Mouse (Mus musculus) liver, embryonic 16.5 days (tissue): ENCODE measurements around the gene Cblb. TPM values are rescaled to one million over a fixed set of nuclear protein-coding genes. Genes with fewer than 3 reads are reported as not detected.

Experiments used
- ATAC-seq: fragments of 200-750 bp; cut with Nextera tagmentation; 2 replicates; pipeline ENCODE4 v1.8.0; 2017; ENCODE audit warnings: low read depth, mild to moderate bottlenecking, moderate number of reproducible peaks, moderate library complexity
- H3K27ac ChIP-seq: fragments of 300-500 bp; sonication (generic); 2 replicates; pipeline ENCODE4 v1.5.1; 2014; ENCODE audit warnings: mild to moderate bottlenecking, low read length
- H3K27me3 ChIP-seq: fragments of 300-500 bp; sonication (generic); 2 replicates; pipeline ENCODE4 v1.6.1; 2014; ENCODE audit warnings: low read depth, low read length, mixed read lengths; ENCODE audit not compliant: control insufficient read depth, insufficient read depth
- H3K36me3 ChIP-seq: fragments of 300-500 bp; sonication (generic); 2 replicates; pipeline ENCODE4 v1.6.1; 2014; ENCODE audit warnings: mild to moderate bottlenecking; ENCODE audit not compliant: control insufficient read depth, insufficient read depth
- H3K4me1 ChIP-seq: fragments of 300-500 bp; sonication (generic); 2 replicates; pipeline ENCODE4 v1.6.1; 2014; ENCODE audit warnings: low read depth, low read length, mixed read lengths; ENCODE audit not compliant: control insufficient read depth
- H3K4me2 ChIP-seq: fragments of 300-500 bp; sonication (generic); 2 replicates; pipeline ENCODE4 v1.6.1; 2014; ENCODE audit warnings: low read depth, low read length, mixed read lengths
- H3K4me3 ChIP-seq: fragments of 300-500 bp; sonication (generic); 2 replicates; pipeline ENCODE4 v1.5.1; 2014; ENCODE audit warnings: low read depth, mild to moderate bottlenecking, low read length
- H3K9ac ChIP-seq: fragments of 300-500 bp; sonication (generic); 2 replicates; pipeline ENCODE4 v1.6.1; 2014; ENCODE audit warnings: low read depth, low read length
- H3K9me3 ChIP-seq: fragments of 300-500 bp; sonication (generic); replicated peaks from 2 replicates; pipeline ENCODE4 v1.6.1; 2016; ENCODE audit warnings: low read length; ENCODE audit not compliant: control insufficient read depth
- WGBS: fragments of 180-500 bp; shearing (Covaris S2); extraction: QIAGEN DNeasy Blood & Tissue Kit; methylation state at CpG from one replicate; pipeline ENCODE4 v1.1.7; 2014; ENCODE audit not compliant: insufficient replicate concordance; 5-methylcytosine and 5-hydroxymethylcytosine counted together
- polyA plus RNA-seq: library from polyadenylated mRNA; unstranded; fragments of >200 nt; fragmentation: Nextera tagmentation; extraction: Ambion mirVana; gene quantifications from 2 replicates; pipeline ENCODE4 v1.2.1, GENCODE M21; 2015

The Cblb gene
- polyA plus RNA-seq, 1 experiment from 2014 or later: 2.6 TPM

DNA sequence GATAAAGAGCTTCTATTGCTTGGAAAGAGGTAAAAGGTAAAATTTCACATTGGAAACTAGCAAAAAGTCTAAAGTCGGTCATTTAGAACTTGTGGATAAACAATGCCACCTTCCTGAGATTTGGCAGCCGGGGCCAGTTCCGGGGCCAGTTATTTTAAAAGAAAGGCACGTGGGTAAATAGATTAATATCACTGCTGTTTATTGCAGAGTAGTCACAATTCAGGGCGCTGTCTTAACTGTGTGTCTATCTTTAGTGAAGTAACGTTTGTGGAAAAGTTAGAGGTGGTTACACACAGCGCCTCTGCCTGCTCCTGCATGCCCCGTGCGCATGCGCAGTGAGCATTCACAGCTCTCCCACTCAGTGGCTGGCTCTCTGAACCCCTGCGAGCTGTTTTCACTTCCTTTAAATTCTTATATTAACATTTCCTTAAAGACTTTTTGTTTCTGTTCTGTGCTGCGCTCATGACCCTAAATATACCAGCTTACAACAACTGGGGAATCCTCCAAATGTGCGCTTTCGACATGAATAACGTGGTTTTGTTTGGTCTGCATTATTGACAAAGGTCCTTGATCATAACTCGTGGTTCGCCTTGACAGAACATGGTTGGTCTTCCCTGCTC is 29.2 kb downstream of the Cblb start:
- H3K4me2 ChIP-seq: 0 out of 2 replicates have a peak overlapping the region, but pooled peaks have one; percentile 17
- ATAC-seq: peak; percentile 65

DNA sequence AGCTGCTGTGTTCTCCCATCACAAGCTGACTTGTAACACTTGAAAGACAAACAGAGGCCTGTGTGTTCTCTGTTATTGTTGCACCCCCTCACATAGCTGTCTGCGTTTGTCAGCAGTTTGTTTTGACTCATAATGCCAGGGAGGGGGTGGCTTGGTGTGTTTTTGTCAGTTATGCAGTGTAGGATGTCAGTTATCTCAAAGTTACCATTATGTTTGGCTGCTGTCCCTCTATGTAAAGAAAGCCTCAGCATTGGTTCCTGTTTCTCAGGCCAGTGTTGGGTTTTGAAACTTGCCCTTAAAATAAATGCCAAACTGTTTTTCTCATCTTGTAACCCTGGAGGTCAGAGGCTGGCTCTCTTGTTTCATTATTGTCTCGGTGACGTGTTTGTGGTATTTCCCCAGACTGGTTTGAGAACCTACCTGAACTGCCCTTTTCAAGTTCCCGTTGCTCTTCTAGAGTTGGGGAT is 30.0 kb downstream of the Cblb start:
- H3K9ac ChIP-seq: no peak overlapping the region
- no peaks in the 10 kb centered on the region for H3K9me3 ChIP-seq
- H3K27ac ChIP-seq: peak overlapping the region; percentile 9
- no peak overlapping the region for H3K4me3 ChIP-seq
- H3K36me3 ChIP-seq: no peaks in the 10 kb centered on the region
- ATAC-seq: peak; percentile 59
- H3K4me2 ChIP-seq: 0 out of 2 replicates have a peak overlapping the region, but pooled peaks have one; percentile 17
- 12% methylated on average over 4 of the region's 4 CpGs for WGBS
- H3K27me3 ChIP-seq: no peaks in the 10 kb centered on the region
- peaks cover 31% of the 10 kb centered on the region for H3K4me1 ChIP-seq

More for the DNA sequence above, 29.2 kb downstream of the Cblb start:
- Histone ChIP-seq H3K27me3 (no peaks in the 10 kb centered on the region), H3K4me3 (no peak overlapping the region), H3K9me3 (no peaks in the 10 kb centered on the region), H3K36me3 (no peaks in the 10 kb centered on the region), H3K4me1 (peaks cover 31% of the 10 kb centered on the region), H3K9ac (no peak overlapping the region), H3K27ac (peak overlapping the region; percentile 9)
- 37% methylated on average over 17 of the region's 17 CpGs for WGBS

- Histone ChIP-seq H3K4me2 (no peak overlapping the region), H3K27me3 (no peaks in the 10 kb centered on the region), H3K9ac (no peak overlapping the region), H3K4me1 (peaks cover 32% of the 10 kb centered on the region), H3K9me3 (no peaks in the 10 kb centered on the region), H3K4me3 (no peak overlapping the region), H3K36me3 (no peaks in the 10 kb centered on the region), H3K27ac (no peak overlapping the region)
- WGBS: 65% methylated on average over 12 of the region's 12 CpGs
- no peak for ATAC-seq
Measured at GRCm38 (mm10) chr16:52064309-52065105, 33.5 kb downstream of the Cblb start.

DNA sequence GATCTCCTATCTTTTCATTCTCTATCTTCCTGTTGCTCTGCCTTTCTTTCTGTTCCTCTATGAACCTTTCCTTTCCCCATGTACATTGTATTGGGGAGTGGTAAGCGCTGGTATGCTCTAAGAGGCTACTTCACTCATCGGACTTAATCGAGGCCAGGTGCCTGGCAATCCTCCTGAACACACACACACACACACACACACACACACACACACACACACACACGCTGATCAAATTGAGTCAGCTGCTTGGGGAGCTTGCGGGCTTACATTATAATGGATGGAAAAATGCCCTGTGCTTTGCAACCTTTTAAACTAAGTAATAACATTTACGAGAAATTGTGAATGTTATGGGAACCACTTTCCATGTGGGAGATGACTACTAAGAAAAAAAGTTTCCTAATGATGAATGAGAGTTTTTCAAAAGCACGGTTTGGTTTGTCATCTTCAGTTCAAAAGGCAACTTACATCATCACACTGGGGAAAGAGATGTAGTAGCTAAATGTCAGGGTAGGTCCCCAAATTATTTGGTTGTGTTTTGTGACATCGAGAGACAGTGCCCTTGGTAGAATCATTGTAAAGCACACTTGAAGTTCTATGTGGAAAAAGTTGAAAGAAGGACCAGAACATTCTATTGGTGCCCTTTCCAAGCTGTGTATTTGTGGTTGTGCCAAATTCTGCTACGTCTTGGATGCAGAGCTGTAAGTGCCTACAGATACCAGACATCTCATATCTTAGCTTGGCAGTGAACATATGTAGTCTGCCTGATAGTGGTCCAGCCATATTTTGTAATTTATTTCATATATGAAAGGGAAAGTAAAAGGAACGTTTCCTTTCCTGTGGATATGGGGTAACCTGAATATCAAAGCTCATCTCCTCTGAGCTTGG is 36.8 kb downstream of the Cblb start:
- peak overlapping the region; percentile 8; the same call in 1 of the 2 replicates for H3K4me2 ChIP-seq
- peak; percentile 64 for ATAC-seq
- H3K4me3 ChIP-seq: no peak overlapping the region
- no peaks in the 10 kb centered on the region for H3K27me3 ChIP-seq
- 62% methylated on average over 10 of the region's 10 CpGs for WGBS
- 0 out of 2 replicates have a peak overlapping the region, but pooled peaks have one; percentile 14 for H3K27ac ChIP-seq
- H3K36me3 ChIP-seq: no peaks in the 10 kb centered on the region
- peaks cover 15% of the 10 kb centered on the region for H3K4me1 ChIP-seq
- H3K9ac ChIP-seq: no peak overlapping the region
- H3K9me3 ChIP-seq: no peaks in the 10 kb centered on the region

- Histone ChIP-seq H3K9me3 (no peaks in the 10 kb centered on the region), H3K4me2 (peak overlapping the region; percentile 8; the same call in 1 of the 2 replicates), H3K36me3 (no peaks in the 10 kb centered on the region), H3K4me3 (no peak overlapping the region), H3K9ac (no peak overlapping the region), H3K27me3 (no peaks in the 10 kb centered on the region), H3K27ac (0 out of 2 replicates have a peak overlapping the region, but pooled peaks have one; percentile 14), H3K4me1 (peaks cover 15% of the 10 kb centered on the region)
- WGBS: 59% methylated on average over 3 of the region's 3 CpGs
- peak; percentile 28; the same call in 1 of the 2 replicates for ATAC-seq
Measured at GRCm38 (mm10) chr16:52068517-52068874, 37.5 kb downstream of the Cblb start.

- Histone ChIP-seq H3K4me1 (peaks cover 15% of the 10 kb centered on the region), H3K27ac (no peak overlapping the region), H3K4me3 (no peak overlapping the region), H3K4me2 (no peak overlapping the region), H3K9ac (no peak overlapping the region), H3K9me3 (no peaks in the 10 kb centered on the region), H3K36me3 (no peaks in the 10 kb centered on the region), H3K27me3 (no peaks in the 10 kb centered on the region)
- WGBS: 75% methylated on average over 6 of the region's 6 CpGs
- no peak for ATAC-seq
Measured at GRCm38 (mm10) chr16:52069648-52070047, 38.6 kb downstream of the Cblb start.

DNA sequence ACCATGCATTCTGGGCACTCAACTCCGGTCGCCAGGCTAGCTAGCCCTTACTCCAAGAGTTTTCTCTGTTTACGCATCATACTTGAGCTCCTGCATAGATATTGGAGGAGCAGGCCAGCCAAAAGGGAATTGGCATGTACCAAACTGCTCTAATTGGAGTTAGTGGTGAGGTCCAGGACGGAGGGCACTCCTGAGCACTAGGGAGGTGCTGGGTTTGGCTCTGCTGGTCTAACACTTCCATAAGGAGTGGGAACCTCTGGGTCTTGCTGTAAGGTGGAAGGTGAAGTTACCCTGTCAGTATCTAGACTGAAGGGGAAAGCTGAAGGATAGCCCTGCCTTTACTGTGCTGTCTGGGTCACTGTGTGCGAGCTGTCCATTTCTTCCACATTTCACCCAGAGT is 39.1 kb downstream of the Cblb start:
- no peaks in the 10 kb centered on the region for H3K27me3 ChIP-seq
- no peak overlapping the region for H3K27ac ChIP-seq
- H3K9me3 ChIP-seq: no peaks in the 10 kb centered on the region
- no peak overlapping the region for H3K4me3 ChIP-seq
- no peak for ATAC-seq
- WGBS: 81% methylated on average over 5 of the region's 5 CpGs
- no peaks in the 10 kb centered on the region for H3K36me3 ChIP-seq
- H3K4me2 ChIP-seq: no peak overlapping the region
- H3K9ac ChIP-seq: no peak overlapping the region
- peaks cover 15% of the 10 kb centered on the region for H3K4me1 ChIP-seq

GRCm38 (mm10) chr16:52071290-52071689 is 40.3 kb downstream of the Cblb start:
- no peak overlapping the region for H3K9ac ChIP-seq
- no peak overlapping the region for H3K27ac ChIP-seq
- H3K4me3 ChIP-seq: no peak overlapping the region
- H3K27me3 ChIP-seq: no peaks in the 10 kb centered on the region
- peaks cover 15% of the 10 kb centered on the region for H3K4me1 ChIP-seq
- no peaks in the 10 kb centered on the region for H3K9me3 ChIP-seq
- WGBS: 48% methylated on average over 2 of the region's 2 CpGs
- no peak for ATAC-seq
- no peaks in the 10 kb centered on the region for H3K36me3 ChIP-seq
- H3K4me2 ChIP-seq: no peak overlapping the region
